Mouse (Mus musculus): Measurements from ENCODE around the gene Spns2. TPM values are rescaled to one million over a fixed set of nuclear protein-coding genes. Genes with fewer than 3 reads are reported as not detected.
A peak's percentile ranks its signal among the peaks of the same experiment; 100 is the strongest.

Gene Spns2
- 8.8 and 9.3 TPM in 2 replicates for polyA plus RNA-seq (2016; fragmentation: Nextera tagmentation; extraction: Ambion mirVana)

DNA sequence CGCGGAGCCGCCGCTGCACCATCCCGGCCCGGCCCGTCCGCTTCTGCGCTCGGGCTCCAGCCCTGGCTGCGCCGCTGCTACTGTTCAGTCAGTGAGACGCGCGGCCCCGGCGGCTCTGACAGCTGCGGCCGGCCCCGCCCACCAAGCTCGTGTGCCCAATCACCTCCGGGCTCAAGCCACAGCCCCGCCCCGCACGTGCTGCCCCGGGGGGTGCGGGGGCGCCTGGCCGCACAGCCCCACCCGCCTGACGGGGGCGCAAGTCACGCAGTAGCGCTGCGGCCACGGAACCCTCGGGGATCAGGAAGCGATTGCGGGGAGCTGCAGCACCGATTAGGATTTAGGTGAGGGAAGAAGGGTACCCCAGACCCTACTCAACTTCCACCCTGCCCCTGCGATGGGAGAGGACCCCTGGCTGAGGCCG lies at the start of gene Spns2:
TSS of gene Spns2 (minus strand) at position 24 of the 421 bp plus-strand sequence.
- H3K27me3 ChIP-seq, result peaks cover 32% of the 10 kb centered on the region
- peak within 1 kb of the TSS; percentile 89 for H3K27ac ChIP-seq
- peak within 1 kb of the TSS; percentile 89 for H3K4me2 ChIP-seq (replicated peaks)
- peaks cover 38% of the 10 kb centered on the region for H3K4me1 ChIP-seq
- WGBS, result under 1% methylated on average over 38 of the region's 42 CpGs
- peak within 1 kb of the TSS; percentile 94 for H3K9ac ChIP-seq
- peak; percentile 92 for ATAC-seq (ENCODE audit: low FRiP score)
- peak within 1 kb of the TSS; percentile 77 for H3K4me3 ChIP-seq
- H3K36me3 ChIP-seq, result no peaks in the 10 kb centered on the region
- no peaks in the 10 kb centered on the region for H3K9me3 ChIP-seq (replicated peaks)

DNA sequence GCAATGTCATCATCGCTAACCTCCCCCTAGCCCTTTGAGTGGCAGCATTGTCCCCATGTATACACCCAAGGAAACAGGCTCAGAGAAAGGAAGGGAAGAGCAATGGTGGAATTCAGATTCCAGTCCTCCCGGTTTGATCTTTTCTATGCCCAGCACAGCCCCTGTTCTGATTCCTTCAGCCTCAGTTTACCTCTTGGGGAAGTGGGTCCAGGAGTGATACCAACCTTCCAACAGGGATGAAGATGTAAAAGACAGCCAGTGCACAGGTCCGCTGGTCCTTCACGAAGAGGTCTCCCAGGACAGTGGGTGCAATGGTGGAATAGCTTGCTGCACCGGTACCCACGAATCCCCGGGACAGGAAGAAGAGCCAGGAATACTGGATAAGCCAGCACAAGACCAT lies 49.1 kb upstream of the Spns2 start:
- peaks cover 3% of the 10 kb centered on the region; the same call in 1 of the 2 replicates for H3K9me3 ChIP-seq (replicated peaks)
- H3K4me1 ChIP-seq, result 0 out of 2 replicates have a peak, but pooled peaks cover 2% of the 10 kb centered on the region
- H3K27me3 ChIP-seq, result no peaks in the 10 kb centered on the region
- H3K36me3 ChIP-seq, result no peaks in the 10 kb centered on the region
- H3K27ac ChIP-seq, result no peak overlapping the region
- WGBS, result 93% methylated on average over 7 of the region's 7 CpGs
- no peak overlapping the region for H3K4me3 ChIP-seq
- H3K9ac ChIP-seq, result no peak overlapping the region
- H3K4me2 ChIP-seq (replicated peaks), result no peak overlapping the region
- ATAC-seq (ENCODE audit: low FRiP score), result no peak

DNA sequence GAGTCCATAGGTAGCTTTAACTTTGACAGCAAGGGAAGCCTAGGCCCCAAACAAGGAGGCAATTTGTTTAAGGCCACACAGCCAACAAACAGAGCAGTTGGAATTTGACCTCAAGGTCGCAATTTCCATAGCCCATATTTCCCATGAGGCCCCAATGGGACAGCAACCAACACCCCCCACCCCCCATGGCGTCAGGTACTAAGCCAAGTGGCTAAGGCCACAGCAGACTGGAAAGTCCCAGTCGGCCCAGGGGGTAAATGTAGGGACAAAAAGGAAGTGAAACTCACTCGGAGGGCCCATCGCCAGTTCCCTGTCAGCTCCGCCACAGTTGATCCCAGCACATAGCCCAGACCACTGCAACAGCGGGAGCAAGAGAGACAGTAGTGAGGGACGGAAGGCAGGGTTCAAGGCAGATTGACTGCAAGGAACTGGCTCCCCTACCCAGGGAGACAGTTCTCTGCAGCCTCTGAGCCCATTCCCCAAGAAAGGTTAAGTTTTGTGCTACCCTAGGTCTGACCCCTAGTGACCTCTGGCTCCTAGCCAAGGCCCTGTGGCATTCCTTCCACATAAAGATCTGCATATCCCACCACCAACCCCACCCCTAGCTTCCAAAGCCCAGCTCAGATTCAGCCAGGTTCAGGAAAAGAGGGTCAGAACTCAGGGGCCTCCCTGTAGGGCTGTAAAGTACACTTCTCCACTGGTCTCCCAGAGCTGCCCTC lies 48.5 kb upstream of the Spns2 start:
- no peak overlapping the region for H3K9ac ChIP-seq
- peaks cover 3% of the 10 kb centered on the region; the same call in 1 of the 2 replicates for H3K9me3 ChIP-seq (replicated peaks)
- no peaks in the 10 kb centered on the region for H3K36me3 ChIP-seq
- no peak overlapping the region for H3K4me3 ChIP-seq
- no peak overlapping the region for H3K4me2 ChIP-seq (replicated peaks)
- no peak for ATAC-seq (ENCODE audit: low FRiP score)
- 63% methylated on average over 8 of the region's 8 CpGs for WGBS
- no peak overlapping the region for H3K27ac ChIP-seq
- H3K4me1 ChIP-seq, result 0 out of 2 replicates have a peak, but pooled peaks cover 2% of the 10 kb centered on the region
- H3K27me3 ChIP-seq, result no peaks in the 10 kb centered on the region

DNA sequence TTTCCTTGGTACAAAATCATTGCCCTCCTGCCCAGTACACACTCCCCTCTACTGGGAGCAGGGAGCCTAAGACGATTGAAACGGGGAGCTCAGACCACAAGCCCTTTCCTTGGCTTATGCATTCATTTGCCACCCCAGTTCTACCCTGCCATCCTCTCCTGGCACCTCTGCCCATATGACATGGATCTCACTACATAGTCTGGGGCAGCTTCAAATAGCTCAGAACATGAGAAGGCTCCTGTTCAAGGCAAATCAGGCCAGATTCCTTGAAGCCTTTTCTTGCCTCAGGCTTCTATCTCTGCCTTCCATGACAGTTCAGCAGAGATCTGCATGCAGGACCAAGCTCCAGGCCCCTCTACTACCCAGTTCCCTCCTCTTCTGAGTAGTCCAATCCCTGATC lies 47.8 kb upstream of the Spns2 start:
- ATAC-seq (ENCODE audit: low FRiP score), result no peak
- no peaks in the 10 kb centered on the region for H3K36me3 ChIP-seq
- no peak overlapping the region for H3K27ac ChIP-seq
- no peak overlapping the region for H3K9ac ChIP-seq
- peaks cover 3% of the 10 kb centered on the region; the same call in 1 of the 2 replicates for H3K9me3 ChIP-seq (replicated peaks)
- 93% methylated on average over 2 of the region's 2 CpGs for WGBS
- 0 out of 2 replicates have a peak, but pooled peaks cover 2% of the 10 kb centered on the region for H3K4me1 ChIP-seq
- H3K27me3 ChIP-seq, result no peaks in the 10 kb centered on the region
- H3K4me2 ChIP-seq (replicated peaks), result no peak overlapping the region
- no peak overlapping the region for H3K4me3 ChIP-seq

DNA sequence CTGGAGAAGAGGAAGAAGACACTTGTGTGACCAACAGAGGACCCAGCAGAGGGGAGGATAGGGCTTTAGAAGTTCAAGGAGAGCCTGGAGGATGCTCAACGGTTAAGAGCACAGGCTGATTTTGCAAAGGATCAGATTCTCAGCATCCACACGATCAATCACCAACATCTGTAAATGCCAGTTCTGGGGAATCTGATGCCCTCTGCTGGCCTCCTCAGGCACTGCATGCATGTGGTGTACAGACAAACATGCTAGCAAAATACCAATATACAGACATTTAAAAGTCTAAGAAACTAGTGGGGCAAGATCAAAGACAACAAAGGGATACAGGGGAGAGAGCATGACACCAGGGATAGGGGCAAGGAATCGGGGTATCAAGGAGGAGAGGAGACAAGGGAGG lies 45.8 kb upstream of the Spns2 start:
- WGBS, result 75% methylated on average over 3 of the region's 3 CpGs
- H3K9ac ChIP-seq, result no peak overlapping the region

DNA sequence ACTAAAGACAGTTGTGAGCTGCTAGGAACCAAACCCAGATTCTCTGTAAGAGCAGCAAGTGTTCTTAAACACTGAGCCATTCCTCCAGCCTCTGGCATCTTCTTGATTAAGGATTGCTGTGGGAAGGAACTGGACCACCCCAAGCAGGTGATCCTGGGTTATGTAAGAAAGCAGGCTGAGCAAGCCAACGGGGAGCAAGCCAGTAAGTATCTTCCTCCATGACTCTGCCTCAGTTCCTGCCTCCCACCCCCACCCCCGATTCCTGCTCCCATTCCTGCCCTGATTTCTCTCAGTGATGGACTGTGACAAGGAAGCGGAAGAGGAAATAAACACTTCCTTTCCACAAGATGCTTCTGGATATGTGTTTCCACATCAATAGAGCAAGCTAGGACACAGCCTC lies 43.2 kb upstream of the Spns2 start:
- no peak overlapping the region for H3K27ac ChIP-seq
- no peaks in the 10 kb centered on the region for H3K27me3 ChIP-seq
- H3K4me2 ChIP-seq (replicated peaks), result no peak overlapping the region
- no peaks in the 10 kb centered on the region for H3K36me3 ChIP-seq
- no peak overlapping the region for H3K4me3 ChIP-seq
- no peaks in the 10 kb centered on the region for H3K4me1 ChIP-seq
- H3K9me3 ChIP-seq (replicated peaks), result peaks cover 3% of the 10 kb centered on the region; the same call in 1 of the 2 replicates
- WGBS, result 91% methylated on average over 3 of the region's 3 CpGs
- ATAC-seq (ENCODE audit: low FRiP score), result no peak
- no peak overlapping the region for H3K9ac ChIP-seq

More for the DNA sequence above, 45.8 kb upstream of the Spns2 start:
- no peak overlapping the region for H3K4me2 ChIP-seq (replicated peaks)
- H3K9me3 ChIP-seq (replicated peaks), result peaks cover 3% of the 10 kb centered on the region; the same call in 1 of the 2 replicates
- no peak overlapping the region for H3K27ac ChIP-seq
- no peak for ATAC-seq (ENCODE audit: low FRiP score)
- no peaks in the 10 kb centered on the region for H3K27me3 ChIP-seq
- H3K36me3 ChIP-seq, result no peaks in the 10 kb centered on the region
- H3K4me3 ChIP-seq, result no peak overlapping the region
- H3K4me1 ChIP-seq, result 0 out of 2 replicates have a peak, but pooled peaks cover 2% of the 10 kb centered on the region

DNA sequence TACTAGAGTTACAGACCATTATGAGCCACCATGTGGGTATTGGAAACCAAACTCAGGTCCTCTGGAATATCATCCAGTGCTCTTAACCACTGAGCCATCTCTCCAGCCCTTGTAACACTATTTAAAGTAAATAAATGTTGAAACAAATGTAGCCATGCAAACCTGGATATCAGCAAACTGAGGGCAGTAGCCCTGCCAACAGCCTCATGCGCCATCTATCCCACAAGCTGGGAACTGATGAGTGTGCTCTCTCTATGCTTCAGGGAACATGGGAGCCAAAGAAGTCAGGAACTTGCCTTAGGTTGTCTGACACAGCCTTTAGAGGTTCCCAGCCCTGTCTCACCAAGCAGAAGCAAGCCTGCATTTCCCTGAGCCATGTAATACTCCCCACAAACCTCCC lies 41.9 kb upstream of the Spns2 start:
- Histone ChIP-seq H3K27me3 (no peaks in the 10 kb centered on the region), H3K36me3 (no peaks in the 10 kb centered on the region), H3K27ac (no peak overlapping the region), H3K9ac (no peak overlapping the region), H3K4me1 (no peaks in the 10 kb centered on the region), H3K4me3 (no peak overlapping the region), H3K9me3 (replicated peaks) (peaks cover 3% of the 10 kb centered on the region; the same call in 1 of the 2 replicates), H3K4me2 (replicated peaks) (no peak overlapping the region)
- 67% methylated on average over 1 of the region's 1 CpGs for WGBS
- ATAC-seq (ENCODE audit: low FRiP score), result no peak

DNA sequence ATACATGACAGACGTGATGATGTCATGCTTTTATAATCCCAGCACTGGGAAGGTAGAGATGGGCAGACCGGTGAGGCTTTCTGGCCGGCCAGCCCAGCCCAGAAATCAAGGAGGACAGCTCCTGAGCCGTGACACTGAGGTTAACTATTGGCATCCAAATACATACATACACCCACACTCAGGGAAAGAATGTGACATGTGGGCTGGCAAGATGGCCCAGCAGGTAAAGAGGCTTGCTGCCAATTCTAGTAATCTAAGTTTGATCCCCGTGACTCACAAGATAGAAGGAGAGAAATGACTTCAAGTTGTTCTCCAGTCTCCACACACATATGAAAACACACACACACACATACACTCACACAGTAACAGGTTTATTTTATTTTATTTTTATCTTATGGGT lies 41.4 kb upstream of the Spns2 start:
- H3K27ac ChIP-seq, result no peak overlapping the region
- 84% methylated on average over 5 of the region's 5 CpGs for WGBS
- no peak for ATAC-seq (ENCODE audit: low FRiP score)

DNA sequence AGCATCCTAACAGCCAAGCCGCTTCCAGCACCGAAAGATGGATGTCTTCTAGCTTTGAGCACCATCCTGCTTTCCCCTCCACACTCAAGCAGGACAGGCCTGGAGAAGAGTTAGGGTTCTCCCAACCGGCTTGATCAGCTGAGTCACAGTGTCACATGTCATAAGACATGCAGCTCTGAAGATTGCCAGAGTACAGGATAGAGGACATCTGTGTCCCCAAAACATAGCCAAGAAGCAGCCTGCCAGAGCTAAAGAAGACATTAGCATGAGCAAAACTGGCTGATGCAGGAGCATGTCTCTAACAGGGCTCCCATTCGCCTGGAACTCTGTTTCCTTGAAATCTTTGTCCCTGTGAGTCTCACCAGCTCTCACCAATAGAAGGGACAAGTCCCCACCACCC lies 36.5 kb upstream of the Spns2 start:
- ATAC-seq (ENCODE audit: low FRiP score), result no peak
- Histone ChIP-seq H3K4me2 (replicated peaks) (no peak overlapping the region), H3K4me3 (no peak overlapping the region)

More for the DNA sequence above, 41.4 kb upstream of the Spns2 start:
- Histone ChIP-seq H3K9me3 (replicated peaks) (peaks cover 3% of the 10 kb centered on the region; the same call in 1 of the 2 replicates), H3K9ac (no peak overlapping the region), H3K4me1 (no peaks in the 10 kb centered on the region), H3K27me3 (no peaks in the 10 kb centered on the region), H3K4me2 (replicated peaks) (no peak overlapping the region), H3K4me3 (no peak overlapping the region), H3K36me3 (no peaks in the 10 kb centered on the region)

DNA sequence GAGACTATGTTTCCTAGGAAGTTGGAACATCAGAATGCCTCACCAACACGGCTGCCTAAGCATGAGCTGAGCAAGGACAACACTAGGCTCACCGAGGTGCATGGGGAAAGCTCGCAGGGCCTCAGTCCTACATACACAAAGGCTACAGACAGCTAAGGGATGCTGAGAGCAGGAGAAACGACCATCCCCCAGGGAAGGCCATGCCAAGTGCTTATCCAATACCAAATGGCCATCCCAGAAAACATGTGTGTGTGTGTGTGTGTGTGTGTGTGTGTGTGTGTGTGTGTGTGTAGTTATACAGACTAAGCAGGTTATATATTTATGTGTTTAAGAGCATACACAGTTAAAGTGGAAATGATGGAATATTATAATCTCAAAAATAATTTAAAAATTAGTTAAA lies 34.0 kb upstream of the Spns2 start:
- Histone ChIP-seq H3K36me3 (no peaks in the 10 kb centered on the region), H3K27ac (no peak overlapping the region), H3K4me2 (replicated peaks) (no peak overlapping the region), H3K9ac (no peak overlapping the region), H3K4me1 (peaks cover 4% of the 10 kb centered on the region; the same call in 1 of the 2 replicates), H3K9me3 (replicated peaks) (no peaks in the 10 kb centered on the region), H3K27me3 (no peaks in the 10 kb centered on the region), H3K4me3 (no peak overlapping the region)
- ATAC-seq (ENCODE audit: low FRiP score), result no peak
- 46% methylated on average over 4 of the region's 4 CpGs for WGBS

More for the DNA sequence above, 36.5 kb upstream of the Spns2 start:
- no peaks in the 10 kb centered on the region for H3K9me3 ChIP-seq (replicated peaks)
- peaks cover 4% of the 10 kb centered on the region; the same call in 1 of the 2 replicates for H3K4me1 ChIP-seq
- 85% methylated on average over 4 of the region's 4 CpGs for WGBS
- no peak overlapping the region for H3K9ac ChIP-seq
- H3K27ac ChIP-seq, result no peak overlapping the region
- H3K27me3 ChIP-seq, result no peaks in the 10 kb centered on the region
- no peaks in the 10 kb centered on the region for H3K36me3 ChIP-seq

DNA sequence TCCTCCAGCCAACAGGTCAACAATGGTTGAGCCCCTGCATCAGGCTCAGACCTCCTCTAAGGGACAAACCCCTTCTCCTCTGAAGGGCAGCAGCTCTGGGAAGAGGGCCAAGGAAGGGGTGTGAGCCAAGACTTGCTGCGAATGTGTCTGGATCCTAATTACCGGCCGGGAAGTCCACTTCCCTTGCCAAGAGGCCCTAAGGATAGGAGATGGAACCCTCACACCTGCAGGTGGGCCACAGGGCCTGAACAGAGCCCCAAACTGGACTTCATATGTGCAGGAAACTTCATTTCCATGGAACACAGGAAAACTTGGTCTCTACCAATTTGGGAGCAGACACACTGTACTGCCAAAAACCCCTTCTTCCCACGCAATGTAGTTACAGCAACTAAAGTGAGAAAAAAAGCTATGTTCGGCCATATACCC lies 32.9 kb upstream of the Spns2 start:
- ATAC-seq (ENCODE audit: low FRiP score), result no peak
- WGBS, result 80% methylated on average over 5 of the region's 5 CpGs
- Histone ChIP-seq H3K27ac (no peak overlapping the region), H3K4me2 (replicated peaks) (no peak overlapping the region), H3K27me3 (no peaks in the 10 kb centered on the region), H3K36me3 (no peaks in the 10 kb centered on the region), H3K4me1 (peaks cover 4% of the 10 kb centered on the region; the same call in 1 of the 2 replicates), H3K9me3 (replicated peaks) (no peaks in the 10 kb centered on the region), H3K4me3 (no peak overlapping the region), H3K9ac (no peak overlapping the region)

DNA sequence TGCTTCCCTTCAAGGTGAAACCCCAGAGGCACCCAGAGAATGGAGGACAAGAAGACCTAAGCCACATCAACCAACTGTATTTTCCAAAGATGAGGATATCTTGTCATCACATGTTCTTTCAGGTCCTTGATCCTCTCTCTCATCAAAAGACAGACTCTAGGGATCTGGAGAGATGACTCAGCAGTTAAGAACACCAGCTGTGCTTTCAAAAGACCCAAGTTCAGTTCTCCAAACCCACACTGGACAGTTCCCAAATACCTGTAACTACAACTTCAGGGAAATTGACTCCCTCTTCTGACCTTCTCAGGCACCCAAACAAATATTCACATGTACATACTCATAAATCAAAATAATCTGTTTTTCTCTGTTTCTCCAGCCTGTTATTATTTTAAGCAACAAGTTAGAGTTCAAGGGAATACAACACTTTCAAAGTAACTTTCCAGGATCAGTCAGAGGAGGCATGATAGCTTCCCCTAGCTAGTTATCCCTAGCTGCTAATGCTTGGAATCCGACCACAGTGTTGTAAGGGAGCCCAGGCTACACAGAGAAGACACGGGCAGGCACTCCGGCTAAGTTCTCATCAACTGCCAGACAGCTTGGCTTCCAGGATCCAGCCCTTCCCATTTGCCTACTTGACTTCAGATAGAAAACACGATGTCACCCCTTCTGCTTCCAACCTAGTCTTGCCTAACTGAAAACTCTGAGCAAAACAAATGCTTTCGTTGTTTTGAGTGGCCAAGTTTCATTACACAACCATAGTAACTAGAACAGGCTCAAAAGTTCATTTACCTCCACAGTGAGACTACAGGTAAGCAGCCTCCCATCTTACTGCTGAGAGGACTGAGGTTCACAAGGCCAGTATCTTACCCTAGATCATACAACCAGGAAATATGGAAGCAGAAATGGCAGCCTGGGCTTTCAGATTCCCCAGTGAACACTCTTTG lies 32.2 kb upstream of the Spns2 start:
- Histone ChIP-seq H3K9ac (no peak overlapping the region), H3K4me1 (peaks cover 4% of the 10 kb centered on the region; the same call in 1 of the 2 replicates), H3K4me2 (replicated peaks) (no peak overlapping the region), H3K9me3 (replicated peaks) (no peaks in the 10 kb centered on the region), H3K4me3 (no peak overlapping the region), H3K27ac (no peak overlapping the region), H3K27me3 (no peaks in the 10 kb centered on the region), H3K36me3 (no peaks in the 10 kb centered on the region)
- ATAC-seq (ENCODE audit: low FRiP score), result no peak
- WGBS, result 87% methylated on average over 5 of the region's 5 CpGs

All from hindbrain, embryonic 12.5 days (tissue).